Mouse (Mus musculus) 416B (cell line): Measurements from ENCODE around the gene Rgs16.

Source experiments
- DNase-seq: peaks from one replicate; pipeline ENCODE4 v3.0.0; 2011; ENCODE audit warnings: low read depth

Rgs16 gene

DNA sequence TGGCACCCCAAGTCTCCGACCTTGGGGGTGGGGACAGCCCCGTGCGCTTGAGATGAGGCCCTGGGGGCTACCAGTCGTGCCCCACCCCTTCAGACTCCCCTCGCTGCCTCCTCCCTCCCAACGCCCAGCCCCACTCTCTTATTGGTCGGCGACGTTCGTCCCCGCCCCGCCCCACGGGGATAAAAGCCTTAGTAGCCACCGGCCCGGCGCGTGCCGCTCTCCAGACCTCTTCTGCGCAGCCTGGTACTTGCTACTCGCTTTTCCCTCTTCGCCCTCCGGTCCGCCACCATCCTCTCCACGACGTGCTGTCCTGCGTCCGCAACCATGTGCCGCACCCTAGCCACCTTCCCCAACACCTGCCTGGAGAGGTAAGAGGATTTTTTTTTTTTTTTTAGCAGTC lies at the start of gene Rgs16:
Gene Rgs16 (plus strand): TSS at position 205 of the 400 bp plus-strand sequence.
- no peak for DNase-seq

DNA sequence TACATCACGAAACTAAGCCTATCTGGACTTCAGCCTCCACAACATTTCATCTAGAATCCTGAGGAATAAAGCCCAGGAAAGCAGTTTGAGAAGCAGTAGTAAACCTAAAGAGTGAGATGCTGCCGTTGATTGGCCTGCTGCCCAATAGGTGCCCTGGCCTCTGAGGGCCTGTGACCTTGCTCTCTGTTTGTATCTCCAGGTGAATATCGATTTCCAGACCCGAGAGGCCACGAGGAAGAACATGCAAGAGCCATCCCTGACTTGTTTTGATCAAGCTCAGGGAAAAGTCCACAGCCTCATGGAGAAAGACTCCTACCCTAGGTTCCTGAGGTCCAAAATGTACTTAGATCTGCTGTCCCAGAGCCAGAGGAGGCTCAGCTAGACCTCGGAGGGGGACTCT lies 47.6 kb upstream of the Rgs16 start:
- DNase-seq: no peak

DNA sequence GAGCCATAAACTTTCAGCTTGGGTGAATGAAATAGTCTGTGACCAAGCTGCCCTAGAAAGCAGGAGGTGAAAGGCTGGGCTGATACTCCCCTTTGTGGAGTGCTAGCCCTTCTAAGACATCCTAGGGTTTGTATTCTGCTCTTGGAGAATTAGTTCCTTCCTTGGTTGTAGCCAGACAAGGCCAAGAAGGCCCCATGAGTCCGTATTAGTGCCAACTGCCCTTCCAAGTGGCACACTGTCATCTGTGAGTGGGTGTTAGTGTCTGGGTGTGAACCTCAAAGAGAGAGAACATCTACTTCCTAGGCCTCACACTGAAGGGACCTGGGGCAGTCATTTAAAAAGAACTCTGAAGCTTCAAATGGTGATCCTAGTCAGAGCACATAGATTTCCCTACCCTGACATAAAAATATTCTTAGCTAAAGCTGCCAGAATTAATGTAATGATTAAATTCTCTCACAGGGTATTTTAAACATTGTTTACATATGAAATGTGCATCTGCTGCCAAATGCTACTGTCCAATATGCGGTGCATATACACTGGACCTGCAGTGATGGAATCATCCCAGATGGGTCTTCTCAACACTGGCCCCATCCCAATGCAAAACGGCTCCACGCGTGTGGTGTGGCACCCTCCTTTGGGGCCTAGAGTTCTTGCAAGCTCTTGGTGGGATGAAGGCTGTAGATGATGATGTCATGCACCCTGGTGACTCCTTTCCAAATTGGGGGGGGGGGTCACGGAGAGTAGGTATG lies 45.6 kb upstream of the Rgs16 start:
- DNase-seq: no peak

DNA sequence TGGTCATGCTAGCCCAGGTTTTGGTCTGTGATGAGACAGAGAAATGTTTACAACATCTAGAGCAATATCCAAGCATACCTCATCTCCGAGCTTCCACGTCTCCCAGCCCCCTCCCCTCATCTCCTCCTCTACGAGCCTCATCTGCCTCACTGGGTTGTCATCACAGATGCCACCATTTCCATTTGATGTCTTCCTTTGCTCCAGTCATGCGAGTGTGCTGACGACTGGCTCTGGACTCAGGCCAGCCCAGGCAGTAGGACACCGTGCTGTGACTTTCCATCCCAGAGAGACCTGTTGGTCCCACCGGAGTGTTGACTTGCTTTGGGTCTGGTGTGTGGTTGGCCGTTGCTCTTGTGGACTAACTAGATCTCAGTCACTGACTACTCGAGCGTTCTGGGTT lies 44.8 kb upstream of the Rgs16 start:
- DNase-seq: no peak

DNA sequence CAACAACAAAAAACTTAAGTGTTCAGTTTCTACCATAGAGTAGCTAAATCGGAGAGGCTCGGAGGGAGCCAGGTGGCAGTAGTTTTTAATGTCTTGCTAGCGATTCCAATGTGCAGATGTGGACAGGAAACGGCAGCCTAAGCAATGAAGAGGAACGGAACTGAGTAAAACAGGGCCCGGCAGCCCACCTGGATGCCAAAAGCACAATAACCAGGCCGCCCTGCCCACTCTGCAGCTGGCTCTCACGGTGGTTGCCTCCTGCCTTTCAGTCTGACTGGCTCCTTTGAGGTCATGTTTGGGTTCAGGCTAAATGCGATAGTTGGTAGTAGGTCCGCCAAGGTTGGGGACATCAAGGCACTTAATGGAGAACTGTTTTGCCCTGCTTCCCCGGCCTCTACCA lies 44.1 kb upstream of the Rgs16 start:
- no peak for DNase-seq

DNA sequence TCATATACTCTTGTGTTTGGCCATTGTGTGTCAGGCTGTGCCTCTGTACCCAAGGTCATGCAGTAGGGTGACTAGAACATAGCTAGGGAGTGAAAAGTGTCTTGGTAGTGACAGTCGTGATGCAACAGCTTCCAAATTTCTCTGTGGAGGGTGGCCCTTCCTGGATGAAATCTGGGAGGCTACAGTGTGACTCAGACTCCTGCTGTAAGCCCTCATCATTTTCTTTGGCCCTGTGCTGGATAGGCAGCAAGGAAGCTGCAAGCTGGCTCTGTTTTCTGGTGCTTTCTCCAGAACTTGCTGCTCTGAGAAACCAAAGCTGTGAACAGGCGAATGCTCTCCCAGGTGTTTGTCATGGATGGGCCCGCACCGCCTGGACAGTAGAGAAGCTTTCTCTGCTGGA lies 43.6 kb upstream of the Rgs16 start:
- no peak for DNase-seq

DNA sequence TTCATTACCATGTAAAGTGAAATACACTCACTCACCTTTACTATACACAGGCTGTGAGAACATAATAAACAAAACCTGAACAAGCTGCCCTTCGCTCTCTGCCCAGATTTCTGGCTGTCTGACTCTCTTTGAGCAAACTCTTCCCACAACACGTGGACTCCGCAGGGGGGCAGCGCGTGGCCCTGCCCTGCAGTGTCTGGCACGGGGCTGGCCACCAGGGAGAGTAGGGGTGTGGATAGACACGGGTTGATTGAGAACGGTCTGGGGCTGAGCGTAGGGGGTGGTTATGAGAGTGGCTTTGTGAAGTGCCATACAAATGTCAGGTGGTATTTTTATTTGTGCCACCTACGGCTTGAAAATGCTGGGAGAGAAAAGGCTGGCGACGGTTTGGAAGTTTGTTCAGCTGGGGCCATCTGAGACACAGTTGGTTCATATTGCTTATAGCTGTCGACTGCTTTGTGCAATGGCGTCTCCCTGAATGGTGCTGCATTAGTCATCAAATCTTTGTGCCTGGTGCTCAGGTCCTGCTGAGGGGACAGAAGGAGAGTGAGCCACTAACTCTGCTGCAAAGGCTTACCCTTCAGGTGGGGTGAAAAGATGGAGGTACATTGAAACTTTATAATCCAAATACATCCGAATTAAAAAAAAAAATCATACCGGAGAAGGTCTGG lies 42.4 kb upstream of the Rgs16 start:
- no peak for DNase-seq

DNA sequence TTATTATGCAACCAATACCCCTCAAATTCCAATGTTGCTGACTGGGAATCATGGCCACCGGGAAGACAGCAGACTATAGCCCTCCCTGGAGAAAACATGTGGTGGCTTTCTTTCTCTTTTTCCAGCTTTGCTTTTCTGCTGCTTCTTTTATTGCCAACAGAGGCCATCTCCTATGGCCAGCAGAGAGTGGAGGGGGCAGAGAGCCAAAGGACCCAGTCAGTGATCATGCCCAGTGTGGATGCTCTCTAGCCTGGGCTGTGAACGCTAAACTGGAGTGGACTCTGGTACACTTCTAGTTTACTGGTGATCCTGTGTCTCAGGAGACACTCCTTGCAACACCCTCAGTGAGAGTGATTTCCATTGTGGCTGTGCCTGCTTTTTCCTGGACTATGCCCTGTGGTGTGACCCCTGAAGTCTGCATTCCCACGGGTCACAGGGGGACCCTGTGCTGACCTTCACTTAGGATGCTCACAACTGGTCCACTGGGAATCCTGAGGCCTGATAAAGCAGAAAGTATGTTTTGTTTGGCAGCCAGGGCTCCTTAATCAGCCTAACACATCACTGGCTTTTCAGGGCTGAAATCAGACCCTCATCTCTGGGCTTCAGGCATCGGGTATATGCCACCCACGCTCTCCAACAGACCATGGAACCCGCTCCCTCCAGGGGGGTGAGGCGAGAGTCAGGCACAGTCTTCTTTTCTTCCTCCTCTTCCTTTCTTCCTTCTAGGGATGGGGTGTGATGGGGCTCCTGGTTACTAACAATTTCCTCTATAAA lies 41.7 kb upstream of the Rgs16 start:
- no peak for DNase-seq

DNA sequence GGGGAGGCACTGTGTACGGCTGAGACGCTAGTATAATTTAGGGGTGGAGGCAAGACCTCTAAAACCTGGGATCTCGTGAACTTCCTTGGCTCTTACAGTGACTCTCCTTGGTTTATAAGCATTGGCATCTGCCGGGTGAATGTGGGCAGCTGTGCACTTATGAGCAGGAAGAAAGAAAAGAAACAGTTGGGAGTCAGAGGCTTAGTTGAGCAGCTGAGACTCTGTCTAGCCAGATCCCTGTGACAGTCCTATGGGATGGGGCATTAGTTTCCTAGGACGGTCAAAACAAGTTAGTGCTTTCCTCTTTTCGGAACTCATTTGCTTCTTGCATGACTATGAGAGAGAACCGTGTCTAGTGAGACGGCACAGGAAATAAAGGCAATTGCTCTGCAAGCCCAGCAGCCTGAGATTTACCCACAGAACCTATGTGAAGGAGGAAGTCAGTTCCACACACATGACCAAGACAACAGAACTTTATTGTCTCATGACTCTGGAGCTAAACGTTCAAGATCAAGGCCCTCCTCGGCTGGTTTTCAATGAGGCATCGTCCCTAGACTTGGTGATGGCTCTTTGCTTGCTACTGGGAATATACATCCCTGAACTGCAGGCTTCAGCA lies 39.6 kb upstream of the Rgs16 start:
- DNase-seq: no peak

DNA sequence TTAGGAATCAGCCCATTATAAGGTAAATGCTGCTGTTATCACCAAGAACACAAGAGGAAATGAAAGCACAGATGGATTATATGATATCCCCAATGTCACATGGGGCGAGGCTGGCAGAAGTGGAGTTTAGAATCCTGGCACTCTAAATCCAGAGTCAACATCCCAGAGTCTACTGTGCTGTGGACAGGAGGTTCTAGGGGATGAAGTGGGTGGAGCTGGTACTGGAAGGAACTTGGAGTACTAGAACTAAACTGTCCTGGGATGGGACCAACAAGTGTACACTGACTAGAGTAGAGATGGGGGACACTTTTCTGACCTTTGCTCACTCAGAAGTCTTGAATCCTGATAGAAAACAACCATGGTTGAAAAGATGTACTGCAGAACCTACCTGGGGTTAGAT lies 38.7 kb upstream of the Rgs16 start:
- DNase-seq: no peak

DNA sequence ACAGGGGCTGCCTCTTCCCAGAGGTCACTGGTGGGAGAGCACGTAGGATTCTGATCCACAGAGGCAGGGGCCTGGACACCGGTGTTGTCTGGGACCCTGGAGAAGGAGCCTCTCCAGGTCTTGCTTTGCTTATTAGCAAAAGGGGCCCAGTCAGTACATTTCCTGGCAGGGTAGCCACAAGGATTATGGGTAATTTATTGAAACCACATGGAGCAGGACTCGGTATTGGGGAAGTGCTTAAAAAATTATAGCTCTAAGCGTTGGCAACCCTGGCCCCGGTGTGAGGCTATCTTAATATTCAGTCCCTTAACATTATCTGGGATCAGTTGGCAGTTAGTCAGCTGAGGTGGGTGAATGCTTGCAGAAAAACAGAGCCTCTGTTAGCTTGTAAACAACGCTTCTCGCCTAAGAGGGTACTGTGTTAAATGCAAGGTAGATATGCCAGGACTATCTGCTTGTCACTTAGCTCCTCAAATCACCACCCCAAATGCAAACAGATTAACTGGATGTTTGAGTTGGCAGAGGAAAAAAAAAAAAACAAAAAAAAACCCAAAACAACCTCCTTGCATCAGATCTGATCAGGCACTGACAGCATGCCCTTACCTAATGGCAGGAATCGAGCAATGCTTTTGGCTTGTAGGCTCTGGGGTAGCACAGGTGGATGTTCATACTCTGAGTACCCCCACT lies 37.8 kb upstream of the Rgs16 start:
- no peak for DNase-seq

DNA sequence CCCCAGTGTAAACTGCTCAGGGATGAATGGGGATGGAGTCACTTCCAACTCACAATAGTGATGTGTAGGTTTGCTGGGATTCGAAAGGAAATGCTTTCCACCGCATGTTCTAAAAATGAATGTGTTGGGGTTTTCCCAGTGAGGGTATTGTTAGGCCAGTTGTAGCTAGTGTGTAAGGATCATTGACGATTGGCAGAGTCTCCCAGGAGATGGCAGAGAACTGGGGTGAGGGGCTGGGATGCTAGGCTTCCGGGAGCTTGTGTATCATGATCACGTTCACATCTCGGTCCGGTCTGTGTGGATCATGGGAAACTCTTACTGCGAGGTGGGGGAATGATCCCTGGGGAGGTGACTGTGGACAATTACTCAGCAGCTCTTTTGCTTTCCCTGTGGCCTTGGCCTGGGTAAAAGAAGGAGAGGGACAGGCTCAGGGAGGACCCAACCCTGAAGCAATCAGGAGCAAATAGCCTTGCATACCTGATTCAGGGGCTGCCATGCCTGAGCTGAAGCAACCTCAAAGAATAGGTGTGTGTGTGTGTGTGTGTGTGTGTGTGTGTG lies 37.2 kb upstream of the Rgs16 start:
- DNase-seq: no peak

DNA sequence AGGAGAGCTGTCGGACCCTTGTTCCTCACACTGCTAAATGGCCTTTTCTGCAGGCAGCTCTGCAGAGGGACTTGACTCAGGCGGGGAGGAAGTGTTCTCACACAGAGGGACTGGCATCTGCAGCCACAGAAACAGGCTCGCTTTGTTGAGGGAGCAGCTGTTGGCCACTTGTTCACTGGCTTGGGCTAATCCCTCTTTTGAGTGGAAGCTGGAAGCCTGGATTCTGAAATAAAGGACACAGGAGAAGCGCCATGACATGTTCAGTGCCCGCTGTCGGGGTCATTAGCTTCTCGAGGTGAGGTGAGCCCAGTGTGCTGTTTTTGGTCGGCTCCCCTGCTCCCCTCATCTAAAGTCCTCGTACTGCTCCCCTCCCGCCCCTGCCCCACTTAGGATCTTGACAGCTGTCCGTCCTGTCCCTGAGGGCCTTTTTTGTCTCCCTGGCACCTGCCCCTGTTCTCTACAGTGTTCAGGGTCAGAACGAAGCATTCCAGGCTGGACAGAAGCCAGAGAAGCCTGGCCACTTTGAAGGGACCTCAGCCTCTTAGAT lies 36.6 kb upstream of the Rgs16 start:
- DNase-seq: no peak

DNA sequence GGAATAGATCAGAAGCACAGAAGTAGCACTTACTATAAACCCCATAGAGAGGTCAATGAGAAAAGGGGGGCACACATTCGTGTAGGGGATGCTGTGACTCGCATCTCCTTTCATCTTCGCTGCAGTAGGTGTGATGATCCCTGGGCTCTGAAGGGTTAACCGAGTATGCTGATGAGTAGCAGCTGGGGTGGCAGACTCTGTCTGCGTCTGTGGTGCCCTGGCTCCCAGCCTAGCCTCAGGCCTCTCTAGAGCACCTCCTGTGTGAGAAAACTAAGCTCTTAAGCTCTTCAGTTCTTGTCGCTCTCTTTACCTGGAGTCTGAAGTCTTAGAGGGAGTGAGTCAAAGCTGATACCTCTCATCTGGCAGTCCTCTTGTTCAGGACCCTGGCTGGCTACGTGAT lies 36.0 kb upstream of the Rgs16 start:
- DNase-seq: no peak

DNA sequence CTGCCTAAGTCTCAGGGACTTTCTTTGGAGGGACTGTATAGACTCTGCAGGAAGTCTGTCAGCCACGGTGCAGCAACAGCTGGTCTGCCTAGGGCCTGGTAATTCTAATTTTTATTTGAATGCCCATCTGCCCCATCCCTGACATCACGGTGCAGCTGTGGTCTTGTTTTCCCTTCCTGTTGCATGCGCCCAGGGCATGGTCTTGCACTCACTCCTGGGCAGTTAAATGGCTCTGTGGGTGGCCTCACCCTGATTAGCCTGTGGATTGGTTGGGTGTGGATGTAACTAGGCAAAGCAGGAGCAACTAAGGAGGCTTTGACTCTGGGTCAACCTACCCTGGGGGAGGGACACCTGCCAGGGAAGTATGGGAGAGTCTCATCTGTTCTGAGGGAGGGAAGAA lies 35.2 kb upstream of the Rgs16 start:
- DNase-seq: no peak

DNA sequence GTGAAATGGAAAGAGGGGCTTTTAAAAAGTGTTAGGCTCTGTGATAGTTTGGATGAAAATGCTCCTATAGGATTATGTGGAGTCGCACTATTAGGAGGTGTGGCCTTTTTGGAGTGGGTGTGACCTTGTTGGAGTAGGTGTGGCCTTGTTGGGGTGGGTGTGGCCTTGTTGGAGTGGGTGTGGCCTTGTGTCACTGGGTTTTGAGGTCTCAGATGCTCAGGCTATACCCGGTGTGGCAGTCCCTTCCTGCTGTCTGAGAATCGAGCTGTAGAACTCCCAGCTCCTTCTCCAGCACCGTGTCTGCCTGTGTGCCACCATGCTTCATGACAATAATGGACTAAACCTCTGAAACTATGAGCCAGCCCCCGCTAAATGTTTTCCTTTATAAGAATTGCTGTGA lies 31.5 kb upstream of the Rgs16 start:
- DNase-seq: no peak

DNA sequence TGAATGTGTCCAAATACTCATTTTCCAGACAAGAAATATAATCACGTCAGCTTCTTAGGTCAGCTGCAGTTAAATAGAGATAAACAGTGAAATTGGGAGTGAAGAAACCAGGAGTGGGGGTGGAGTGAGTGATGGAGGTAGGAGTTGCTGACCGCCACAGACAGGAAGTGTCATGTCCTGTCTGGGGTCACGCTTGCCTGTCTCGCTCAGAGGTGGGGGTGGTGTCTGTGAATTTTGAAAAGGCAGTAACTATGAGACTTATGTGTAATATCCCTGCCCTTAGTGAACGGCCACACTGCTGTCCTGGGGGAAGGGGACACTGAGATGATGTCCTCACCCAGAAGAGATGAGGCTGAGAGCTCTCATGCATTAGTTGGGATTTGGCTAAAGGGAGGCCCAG lies 30.7 kb upstream of the Rgs16 start:
- DNase-seq: peak; percentile 48

DNA sequence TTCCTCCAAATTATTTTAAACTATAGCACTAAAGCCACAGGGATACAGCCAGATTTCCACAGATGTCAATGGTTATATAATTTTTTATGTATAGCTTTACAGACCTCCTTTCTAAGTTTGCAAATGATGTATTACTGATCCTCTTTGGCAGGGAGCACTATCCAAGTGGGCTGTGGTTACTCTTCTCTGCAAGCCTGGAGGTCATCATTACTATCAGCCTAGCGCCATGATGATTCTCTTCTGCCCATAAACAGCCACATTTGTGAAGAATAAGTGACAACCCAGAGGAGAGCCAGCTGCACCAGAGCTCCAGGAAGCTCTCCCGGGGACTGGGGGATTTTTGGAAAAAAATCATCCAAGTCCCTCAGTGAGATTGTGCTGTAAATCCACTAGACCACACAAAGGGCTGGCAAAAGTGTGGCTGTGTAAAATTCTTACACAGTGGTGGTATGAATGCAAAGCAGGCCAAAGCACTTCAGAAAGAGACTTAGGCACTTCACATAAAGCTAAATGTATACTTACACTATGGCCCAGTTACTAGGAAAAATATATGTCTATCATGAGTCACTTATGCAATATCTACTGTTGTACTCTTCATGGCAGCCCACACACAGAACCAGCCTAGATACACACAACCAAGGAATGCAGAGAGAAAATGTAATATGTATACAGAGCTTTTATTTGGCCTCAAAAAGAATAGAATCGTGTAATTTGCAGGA lies 28.4 kb upstream of the Rgs16 start:
- DNase-seq: no peak

DNA sequence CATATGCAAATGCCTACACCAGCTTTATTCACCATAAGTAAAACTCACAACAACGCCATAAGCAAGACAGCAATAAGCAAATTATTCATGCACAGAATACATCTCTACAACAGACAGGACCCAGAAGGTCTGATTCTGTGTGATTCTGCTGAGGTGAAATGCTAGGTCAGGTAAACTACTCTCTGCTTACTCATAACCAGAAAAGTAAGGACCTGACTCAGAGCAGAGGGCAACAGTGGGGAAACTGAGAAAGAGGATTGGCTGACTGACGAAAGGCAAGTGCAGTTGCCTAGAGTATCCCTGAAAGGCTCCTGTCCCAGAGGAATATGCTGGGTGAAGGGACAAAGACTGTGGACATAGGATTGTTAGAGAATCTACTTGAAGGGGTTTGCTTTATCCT lies 27.5 kb upstream of the Rgs16 start:
- no peak for DNase-seq

DNA sequence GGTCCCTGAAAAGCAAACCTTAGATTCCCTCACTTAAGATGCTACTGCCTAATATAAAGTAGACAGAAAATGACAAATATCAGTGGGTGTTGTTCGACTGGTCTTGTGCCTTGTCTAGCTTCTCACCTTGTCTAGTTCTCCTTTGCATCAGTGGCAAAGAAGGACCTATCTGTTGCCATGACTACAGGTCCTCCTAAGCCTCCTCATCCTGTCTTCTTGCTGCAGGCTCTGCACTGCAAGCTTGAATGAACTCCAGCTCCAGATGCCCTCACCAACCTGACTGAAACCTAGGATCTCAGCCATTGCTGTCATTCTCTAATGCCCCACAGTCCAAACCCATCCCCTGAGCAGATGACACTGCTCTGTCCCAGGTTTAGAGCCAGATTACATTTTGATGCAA lies 22.2 kb upstream of the Rgs16 start:
- DNase-seq: no peak

DNA sequence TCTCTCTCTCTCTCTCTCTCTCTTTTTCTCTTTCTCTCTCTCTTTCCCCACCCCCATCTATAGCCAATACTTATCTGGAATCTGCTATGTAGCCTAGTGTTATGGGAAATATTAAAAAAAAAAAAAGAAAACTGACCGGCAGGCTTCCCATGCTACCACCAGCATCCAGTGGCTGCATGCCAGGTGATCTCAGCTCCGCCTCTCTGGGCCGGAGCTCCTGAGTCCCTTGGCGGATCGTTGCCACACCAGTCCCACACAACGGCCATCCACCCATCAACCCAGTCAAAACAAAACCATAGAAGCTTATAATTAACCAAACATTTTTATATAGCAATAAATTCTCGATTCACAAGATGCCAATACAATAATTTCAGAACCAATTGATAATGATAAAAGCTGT lies 19.2 kb upstream of the Rgs16 start:
- DNase-seq: no peak
